Mouse (Mus musculus): Measurements from ENCODE around the gene Larp1. TPM values are rescaled to one million over a fixed set of nuclear protein-coding genes. Genes with fewer than 3 reads are reported as not detected.
"Not testable (repeated sequence)": the region's sequence is repeated elsewhere in the genome, so short reads cannot be mapped to it uniquely, and the experiment has no call there.

The Larp1 gene
- total RNA-seq, 1 experiment from 2014 or later, result 37.7 TPM

GRCm38 (mm10) chr11:58092541-58092940 is 83.7 kb downstream of the Larp1 start:
- ATAC-seq (ENCODE audit: extremely low read depth, insufficient number of reproducible peaks, low FRiP score, poor library complexity, severe bottlenecking), result no peak

- no peak for ATAC-seq (ENCODE audit: extremely low read depth, insufficient number of reproducible peaks, low FRiP score, poor library complexity, severe bottlenecking)
Observed at GRCm38 (mm10) chr11:58093021-58093528, 84.2 kb downstream of the Larp1 start, which contains the start of gene Gm12248. TSS of gene Gm12248 (minus strand) at chr11:58093134.

GRCm38 (mm10) chr11:58094766-58095165 is 85.9 kb downstream of the Larp1 start:
- ATAC-seq (ENCODE audit: extremely low read depth, insufficient number of reproducible peaks, low FRiP score, poor library complexity, severe bottlenecking), result no peak

GRCm38 (mm10) chr11:58095561-58095960 is 86.7 kb downstream of the Larp1 start:
- ATAC-seq (ENCODE audit: extremely low read depth, insufficient number of reproducible peaks, low FRiP score, poor library complexity, severe bottlenecking), result no peak

- peak; percentile 67 for ATAC-seq (ENCODE audit: extremely low read depth, insufficient number of reproducible peaks, low FRiP score, poor library complexity, severe bottlenecking)
Observed at GRCm38 (mm10) chr11:58096160-58096559, 87.3 kb downstream of the Larp1 start.

GRCm38 (mm10) chr11:58096821-58097620 is 88.2 kb downstream of the Larp1 start:
- ATAC-seq (ENCODE audit: extremely low read depth, insufficient number of reproducible peaks, low FRiP score, poor library complexity, severe bottlenecking), result no peak

- ATAC-seq (ENCODE audit: extremely low read depth, insufficient number of reproducible peaks, low FRiP score, poor library complexity, severe bottlenecking), result 0 out of 2 replicates have a peak, but pooled peaks have one; percentile 11
Observed at GRCm38 (mm10) chr11:58097621-58098365, 88.9 kb downstream of the Larp1 start.

GRCm38 (mm10) chr11:58098366-58098720 is 89.5 kb downstream of the Larp1 start:
- not testable (repeated sequence) for ATAC-seq (ENCODE audit: extremely low read depth, insufficient number of reproducible peaks, low FRiP score, poor library complexity, severe bottlenecking)

GRCm38 (mm10) chr11:58100006-58100405 is 91.1 kb downstream of the Larp1 start:
- no peak for ATAC-seq (ENCODE audit: extremely low read depth, insufficient number of reproducible peaks, low FRiP score, poor library complexity, severe bottlenecking)

GRCm38 (mm10) chr11:58101194-58101720 is 92.4 kb downstream of the Larp1 start:
- no peak for ATAC-seq (ENCODE audit: extremely low read depth, insufficient number of reproducible peaks, low FRiP score, poor library complexity, severe bottlenecking)

- ATAC-seq (ENCODE audit: extremely low read depth, insufficient number of reproducible peaks, low FRiP score, poor library complexity, severe bottlenecking), result no peak
Observed at GRCm38 (mm10) chr11:58102146-58102545, 93.3 kb downstream of the Larp1 start.

GRCm38 (mm10) chr11:58102581-58103343 is 93.9 kb downstream of the Larp1 start:
- no peak for ATAC-seq (ENCODE audit: extremely low read depth, insufficient number of reproducible peaks, low FRiP score, poor library complexity, severe bottlenecking)

GRCm38 (mm10) chr11:58103344-58103653 is 94.4 kb downstream of the Larp1 start:
- no peak for ATAC-seq (ENCODE audit: extremely low read depth, insufficient number of reproducible peaks, low FRiP score, poor library complexity, severe bottlenecking)

GRCm38 (mm10) chr11:58103697-58104306 is 94.9 kb downstream of the Larp1 start, which contains the start of gene Cnot8:
TSS of gene Cnot8 (plus strand) at chr11:58104153.
- ATAC-seq (ENCODE audit: extremely low read depth, insufficient number of reproducible peaks, low FRiP score, poor library complexity, severe bottlenecking), result peak; percentile 96

GRCm38 (mm10) chr11:58104351-58104791 is 95.5 kb downstream of the Larp1 start:
- ATAC-seq (ENCODE audit: extremely low read depth, insufficient number of reproducible peaks, low FRiP score, poor library complexity, severe bottlenecking), result peak; percentile 18; the same call in 1 of the 2 replicates

GRCm38 (mm10) chr11:58107009-58107408 is 98.1 kb downstream of the Larp1 start:
- no peak for ATAC-seq (ENCODE audit: extremely low read depth, insufficient number of reproducible peaks, low FRiP score, poor library complexity, severe bottlenecking)

GRCm38 (mm10) chr11:58107664-58108337 is 98.9 kb downstream of the Larp1 start:
- ATAC-seq (ENCODE audit: extremely low read depth, insufficient number of reproducible peaks, low FRiP score, poor library complexity, severe bottlenecking), result no peak

Data from neutrophil, adult 5-6 weeks (primary cell).